Mouse (Mus musculus): ENCODE measurements around the gene 4930402H24Rik.

Gene 4930402H24Rik

DNA sequence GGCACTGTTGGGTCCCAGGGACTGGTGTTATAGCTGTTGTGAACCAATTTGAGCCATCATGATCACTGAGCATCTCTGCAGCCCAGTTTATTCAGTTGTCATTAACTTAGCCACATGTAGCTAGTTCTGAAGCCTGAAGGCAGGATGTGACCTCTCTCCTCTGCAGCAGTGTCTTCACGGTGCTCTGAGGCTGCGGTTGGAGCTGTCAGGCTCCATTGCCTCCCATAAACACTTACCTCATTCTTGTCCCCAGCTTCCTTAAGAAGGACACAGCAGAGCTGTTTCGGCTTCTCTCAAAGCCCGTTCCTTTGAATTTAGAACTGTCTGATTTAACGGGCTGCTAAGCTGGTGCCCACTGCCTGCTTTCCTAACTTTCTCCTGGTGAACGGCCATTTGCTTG lies 226.3 kb downstream of the 4930402H24Rik start:
- no peak for ATAC-seq (ENCODE audit: insufficient number of reproducible peaks, low FRiP score, low TSS enrichment)

DNA sequence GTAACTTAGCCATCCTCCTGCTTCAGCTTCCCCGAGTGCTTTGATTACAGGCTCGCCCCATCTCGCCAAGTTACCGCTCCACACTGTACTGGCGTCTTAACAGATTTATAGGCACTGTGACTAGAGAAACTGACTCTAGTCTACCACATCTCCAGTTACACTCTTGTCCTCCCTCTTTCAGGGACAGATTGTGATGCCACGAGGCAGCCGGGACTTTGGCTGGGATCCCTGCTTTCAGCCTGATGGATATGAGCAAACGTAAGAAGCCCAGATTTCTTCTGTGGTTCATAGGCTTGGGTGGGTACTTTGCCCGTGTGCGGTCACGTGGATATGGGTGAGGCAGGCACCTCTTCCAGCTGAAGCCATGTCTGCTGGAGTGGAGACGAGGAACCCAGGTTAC lies 227.1 kb downstream of the 4930402H24Rik start:
- no peak for ATAC-seq (ENCODE audit: insufficient number of reproducible peaks, low FRiP score, low TSS enrichment)

DNA sequence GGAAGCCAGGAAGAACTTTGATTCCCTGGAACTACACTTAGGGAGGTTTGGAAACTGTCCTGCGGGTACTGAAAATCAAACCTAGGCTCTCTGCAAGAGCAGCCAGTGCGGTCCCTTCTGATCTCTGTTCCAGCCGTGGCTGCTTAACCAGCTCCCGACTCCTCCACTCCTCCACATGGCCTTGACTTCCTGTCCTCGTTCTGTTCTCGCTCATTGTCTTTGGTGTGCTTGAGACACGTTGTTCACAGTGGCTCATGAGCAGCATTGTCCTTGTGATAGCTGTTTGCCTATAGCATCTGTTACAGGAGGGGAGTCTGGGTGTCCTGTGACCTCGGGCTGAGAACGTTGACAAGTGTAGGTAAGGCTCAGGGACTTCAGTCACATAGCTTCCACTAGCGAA lies 229.0 kb downstream of the 4930402H24Rik start:
- ATAC-seq (ENCODE audit: insufficient number of reproducible peaks, low FRiP score, low TSS enrichment): no peak

DNA sequence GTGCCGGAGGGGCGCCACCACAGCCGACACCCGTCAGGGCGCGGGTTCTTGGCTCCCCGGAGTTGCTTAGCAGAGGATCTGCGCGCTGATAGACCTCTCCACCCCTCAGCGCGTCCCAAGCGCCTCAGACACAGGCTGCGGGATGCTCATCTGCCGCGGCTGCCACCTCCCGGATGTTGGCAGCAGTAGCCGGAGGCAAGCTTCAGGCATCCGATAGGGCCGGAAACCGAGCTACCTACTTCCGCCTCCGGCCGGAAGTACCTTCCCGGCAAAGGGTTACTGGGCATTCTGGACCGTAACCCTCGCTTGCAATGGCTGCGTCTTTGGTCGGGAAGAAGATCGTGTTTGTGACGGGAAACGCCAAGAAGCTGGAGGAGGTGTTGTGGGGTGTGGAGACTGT lies 238.6 kb downstream of the 4930402H24Rik start, which contains the start of gene Itpa:
Gene Itpa (plus strand): TSS at position 52 of the 400 bp plus-strand sequence.
- peak; percentile 76 for ATAC-seq (ENCODE audit: insufficient number of reproducible peaks, low FRiP score, low TSS enrichment)

DNA sequence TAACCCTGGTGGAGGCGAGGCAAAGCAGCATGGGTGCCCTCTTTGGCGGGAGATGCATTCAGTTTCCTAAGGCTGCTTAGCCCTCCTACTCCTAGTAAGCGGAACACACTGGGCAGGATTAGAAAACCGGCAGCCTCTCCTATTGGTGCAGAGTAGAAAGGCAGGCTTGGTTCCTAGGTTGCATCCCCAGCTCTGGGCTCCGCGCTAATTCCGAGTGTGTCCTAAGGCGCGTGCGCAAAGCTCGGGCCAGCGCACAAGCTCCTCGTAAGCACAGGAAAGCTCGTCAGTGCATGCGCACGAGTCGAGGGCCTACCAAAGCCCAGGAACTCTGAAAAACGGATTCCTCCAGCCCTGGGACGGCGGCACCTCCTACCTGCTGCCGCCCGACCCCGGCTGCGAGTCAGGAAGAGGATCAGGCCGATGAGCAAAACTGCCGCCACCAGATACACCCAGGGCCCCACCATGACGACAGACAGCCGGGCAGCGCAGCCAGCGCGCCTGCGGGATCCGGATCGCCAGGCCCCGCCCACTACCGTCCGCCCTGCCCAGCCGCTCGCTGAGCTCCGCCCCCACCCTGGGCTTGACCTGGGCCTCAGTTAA lies 242.0 kb downstream of the 4930402H24Rik start, which contains the start of gene Ddrgk1:
Gene Ddrgk1 (minus strand): TSS at position 558 of the 600 bp plus-strand sequence.
- ATAC-seq (ENCODE audit: insufficient number of reproducible peaks, low FRiP score, low TSS enrichment): peak; percentile 90

DNA sequence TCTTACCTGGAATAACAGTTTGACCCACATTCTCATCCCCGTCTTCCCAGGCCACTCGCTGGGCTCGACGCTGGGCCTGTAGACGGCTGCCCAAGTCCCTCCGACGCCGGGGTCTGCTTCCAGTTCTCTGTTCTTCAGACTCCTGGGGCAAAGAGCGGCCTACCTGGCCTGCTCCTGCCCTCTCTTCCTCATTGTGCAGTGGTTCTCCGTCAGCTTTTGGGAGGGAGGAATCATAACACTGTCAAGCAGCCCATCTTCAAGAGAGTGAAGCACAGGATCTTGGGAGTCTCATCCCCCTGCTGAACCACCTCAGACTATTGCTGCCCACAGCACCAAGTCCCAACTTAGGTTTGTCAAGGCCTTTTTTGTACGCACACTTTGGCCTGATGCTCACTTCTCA lies 242.9 kb downstream of the 4930402H24Rik start:
- ATAC-seq (ENCODE audit: insufficient number of reproducible peaks, low FRiP score, low TSS enrichment): no peak

DNA sequence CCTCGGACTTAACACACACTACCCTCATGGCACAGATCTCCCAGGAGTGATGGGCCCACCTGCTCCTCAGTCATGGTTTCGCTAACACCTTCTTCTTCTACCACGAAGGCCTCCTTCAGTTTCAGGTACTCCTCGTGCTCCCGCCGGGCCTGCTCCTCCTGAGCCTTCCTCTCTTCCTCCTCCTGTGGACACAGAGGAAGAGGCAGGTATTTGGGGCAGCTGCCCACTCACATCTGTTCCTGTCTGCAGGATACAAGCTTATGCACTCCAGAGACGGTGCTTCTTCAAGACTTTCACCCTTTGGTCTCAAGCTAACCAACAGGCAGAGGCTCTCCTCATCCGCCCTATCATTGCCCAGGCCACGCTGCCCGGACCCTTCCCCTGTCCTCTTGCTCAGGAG lies 247.7 kb downstream of the 4930402H24Rik start:
- no peak for ATAC-seq (ENCODE audit: insufficient number of reproducible peaks, low FRiP score, low TSS enrichment)

DNA sequence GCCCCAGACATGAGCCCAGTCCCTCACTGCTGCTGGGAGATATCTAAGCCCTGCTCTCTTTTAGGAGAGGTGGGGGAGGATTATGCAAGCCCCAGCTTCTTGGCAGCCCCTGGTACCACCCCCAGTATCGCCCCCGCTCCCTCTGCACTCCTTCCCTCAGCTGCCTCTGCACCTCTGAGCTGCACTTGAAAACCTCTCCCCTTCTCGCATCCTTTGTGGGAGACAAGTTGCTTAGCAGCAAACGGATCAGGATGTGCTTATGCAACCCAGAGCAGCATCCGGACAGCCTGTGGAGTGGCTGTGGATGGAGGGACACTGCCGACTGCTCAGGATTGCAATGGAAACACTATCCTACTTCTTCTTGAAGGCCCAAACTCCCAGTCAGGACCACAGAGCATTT lies 248.7 kb downstream of the 4930402H24Rik start:
- no peak for ATAC-seq (ENCODE audit: insufficient number of reproducible peaks, low FRiP score, low TSS enrichment)

DNA sequence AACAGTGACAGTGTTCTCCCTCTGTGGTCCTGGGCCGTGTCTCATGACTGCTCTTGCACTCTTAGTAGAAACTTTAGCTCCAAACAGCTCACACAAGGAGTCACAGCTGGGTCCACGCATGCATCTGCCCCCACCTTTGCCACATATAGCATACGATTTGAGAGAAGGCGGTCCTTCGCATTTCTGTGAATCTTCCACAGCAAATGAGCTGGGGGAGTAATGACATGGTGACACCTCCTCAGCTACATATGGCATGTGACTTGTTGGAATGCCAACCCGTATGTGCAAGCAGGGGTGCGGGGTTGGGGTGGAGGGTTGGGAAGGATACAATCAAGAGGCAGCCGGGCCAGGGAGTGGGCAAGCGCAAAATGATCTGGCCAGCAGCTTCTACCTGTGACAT lies 249.7 kb downstream of the 4930402H24Rik start:
- no peak for ATAC-seq (ENCODE audit: insufficient number of reproducible peaks, low FRiP score, low TSS enrichment)
